Mouse (Mus musculus): ENCODE results near the gene Senp1. TPM values are rescaled to one million over a fixed set of nuclear protein-coding genes. Genes with fewer than 3 reads are reported as not detected.

Senp1 gene
- polyA plus RNA-seq, 1 experiment from 2014 or later, result 27.2 TPM

DNA sequence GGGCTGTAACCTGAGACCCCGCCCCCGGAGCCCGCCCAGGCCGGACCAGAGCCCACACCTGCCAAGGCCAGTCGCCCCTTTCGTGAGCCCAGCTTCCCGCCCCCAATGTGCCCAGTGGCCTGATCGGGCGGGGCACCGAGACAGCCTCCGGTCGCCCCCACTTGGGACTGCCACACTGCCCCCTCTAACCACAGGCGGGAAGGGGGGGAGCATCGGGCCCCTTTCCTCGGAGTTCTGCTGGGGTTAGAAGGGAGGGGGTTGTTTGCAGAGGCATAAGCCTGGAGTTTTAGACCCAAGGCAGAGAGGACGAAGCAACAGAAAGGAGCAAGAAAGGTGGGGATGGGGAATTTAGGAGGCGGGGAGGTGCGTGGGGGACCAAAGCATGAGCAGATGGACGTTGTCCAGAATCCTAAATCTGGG is 88.8 kb downstream of the Senp1 start:
- peak overlapping the region; percentile 86 for H3K27ac ChIP-seq (replicated peaks; ENCODE audit: low read depth, low read length)
- DNase-seq (no peak), ATAC-seq (ENCODE audit: low FRiP score, low TSS enrichment) (peak; percentile 18; the same call in 1 of the 2 replicates)
- peak overlapping the region; percentile 66 for H3K9ac ChIP-seq (replicated peaks; ENCODE audit: low read length)
- peak overlapping the region; percentile 90 for H3K4me2 ChIP-seq (ENCODE audit: low read length)
- H3K27me3 ChIP-seq (ENCODE audit: control insufficient read depth, insufficient read depth, low read length), result peaks cover 13% of the 10 kb centered on the region
- under 1% methylated on average over 19 of the region's 19 CpGs for WGBS
- H3K4me3 ChIP-seq (replicated peaks; ENCODE audit: low read depth, low read length), result peak overlapping the region; percentile 42
- no peaks in the 10 kb centered on the region for H3K36me3 ChIP-seq (ENCODE audit: control insufficient read depth, insufficient read depth, low read length)
- no peaks in the 10 kb centered on the region for H3K9me3 ChIP-seq (ENCODE audit: control insufficient read depth, low read length)
- H3K4me1 ChIP-seq (ENCODE audit: control insufficient read depth, insufficient read depth, low read length), result peaks cover 51% of the 10 kb centered on the region

DNA sequence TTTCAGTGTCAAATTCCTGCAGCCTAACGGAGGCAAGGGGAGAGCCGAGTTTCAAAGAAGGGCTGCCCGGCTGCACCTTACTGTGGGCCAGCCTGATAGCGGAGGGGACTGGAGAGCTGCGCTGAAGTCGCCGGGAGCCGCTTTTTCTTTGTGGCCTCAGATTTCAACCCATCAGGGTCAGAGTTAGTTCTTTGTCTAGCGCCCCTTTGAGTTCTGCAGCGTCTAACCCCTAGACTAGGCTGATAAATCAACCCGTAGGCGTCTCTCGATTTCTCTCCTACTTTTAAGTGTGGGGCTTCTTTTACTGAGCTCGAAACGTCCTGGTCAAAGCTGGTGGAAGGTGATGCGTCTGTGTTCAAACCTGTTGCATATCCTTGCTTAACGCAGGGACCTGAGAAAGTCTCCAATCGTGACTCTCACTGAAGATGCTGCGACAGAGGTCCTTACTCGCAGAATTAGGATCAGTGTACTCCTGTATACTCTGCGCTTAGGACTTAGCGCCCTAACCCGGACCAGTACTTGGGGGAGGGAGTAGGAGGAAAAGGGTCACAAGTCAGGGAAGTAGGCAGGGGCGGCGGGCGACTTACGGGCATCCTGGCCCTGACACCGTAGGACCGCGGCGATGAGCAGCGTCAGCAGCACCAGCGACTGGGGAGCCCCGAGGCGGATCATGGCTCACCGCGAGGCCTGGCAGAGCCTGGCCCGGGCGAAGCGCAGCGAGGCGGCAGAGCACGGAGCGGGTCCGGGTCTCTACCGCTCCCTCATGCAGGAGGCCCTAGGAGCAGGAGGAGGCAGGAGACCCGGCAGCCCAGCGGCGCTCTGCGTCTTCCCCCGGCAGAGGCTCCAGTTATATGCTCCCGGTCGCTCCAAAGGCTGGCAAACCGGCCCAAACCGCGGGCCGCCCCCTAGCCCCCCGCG is 89.5 kb downstream of the Senp1 start, which contains the start of gene Col2a1:
Col2a1 (minus strand) TSS at position 874 of the 918 bp plus-strand sequence.
- whole genome bisulfite sequencing, result under 1% methylated on average over 53 of the region's 59 CpGs
- Histone ChIP-seq H3K27me3 (ENCODE audit: control insufficient read depth, insufficient read depth, low read length) (peaks cover 13% of the 10 kb centered on the region), H3K27ac (replicated peaks; ENCODE audit: low read depth, low read length) (peak within 1 kb of the TSS; percentile 86), H3K9me3 (ENCODE audit: control insufficient read depth, low read length) (no peaks in the 10 kb centered on the region), H3K4me1 (ENCODE audit: control insufficient read depth, insufficient read depth, low read length) (peaks cover 56% of the 10 kb centered on the region), H3K4me3 (replicated peaks; ENCODE audit: low read depth, low read length) (peak within 1 kb of the TSS; percentile 42), H3K36me3 (ENCODE audit: control insufficient read depth, insufficient read depth, low read length) (no peaks in the 10 kb centered on the region), H3K9ac (replicated peaks; ENCODE audit: low read length) (peak within 1 kb of the TSS; percentile 66), H3K4me2 (ENCODE audit: low read length) (peak within 1 kb of the TSS; percentile 90)
- ATAC-seq (ENCODE audit: low FRiP score, low TSS enrichment), result peak; percentile 22; the same call in 1 of the 2 replicates
- DNase-seq, result peak; percentile 74

GRCm38 (mm10) chr15:98002991-98003821 is 90.3 kb downstream of the Senp1 start:
- H3K9me3 ChIP-seq (ENCODE audit: control insufficient read depth, low read length), result no peaks in the 10 kb centered on the region
- H3K4me1 ChIP-seq (ENCODE audit: control insufficient read depth, insufficient read depth, low read length), result peaks cover 56% of the 10 kb centered on the region
- peak overlapping the region; percentile 90 for H3K4me2 ChIP-seq (ENCODE audit: low read length)
- no peak for ATAC-seq (ENCODE audit: low FRiP score, low TSS enrichment)
- no peaks in the 10 kb centered on the region for H3K36me3 ChIP-seq (ENCODE audit: control insufficient read depth, insufficient read depth, low read length)
- H3K4me3 ChIP-seq (replicated peaks; ENCODE audit: low read depth, low read length), result peak overlapping the region; percentile 42
- peaks cover 13% of the 10 kb centered on the region for H3K27me3 ChIP-seq (ENCODE audit: control insufficient read depth, insufficient read depth, low read length)
- under 1% methylated on average over 42 of the region's 42 CpGs for WGBS
- H3K9ac ChIP-seq (replicated peaks; ENCODE audit: low read length), result peak overlapping the region; percentile 66
- peak overlapping the region; percentile 86 for H3K27ac ChIP-seq (replicated peaks; ENCODE audit: low read depth, low read length)
- peak; percentile 74 for DNase-seq

DNA sequence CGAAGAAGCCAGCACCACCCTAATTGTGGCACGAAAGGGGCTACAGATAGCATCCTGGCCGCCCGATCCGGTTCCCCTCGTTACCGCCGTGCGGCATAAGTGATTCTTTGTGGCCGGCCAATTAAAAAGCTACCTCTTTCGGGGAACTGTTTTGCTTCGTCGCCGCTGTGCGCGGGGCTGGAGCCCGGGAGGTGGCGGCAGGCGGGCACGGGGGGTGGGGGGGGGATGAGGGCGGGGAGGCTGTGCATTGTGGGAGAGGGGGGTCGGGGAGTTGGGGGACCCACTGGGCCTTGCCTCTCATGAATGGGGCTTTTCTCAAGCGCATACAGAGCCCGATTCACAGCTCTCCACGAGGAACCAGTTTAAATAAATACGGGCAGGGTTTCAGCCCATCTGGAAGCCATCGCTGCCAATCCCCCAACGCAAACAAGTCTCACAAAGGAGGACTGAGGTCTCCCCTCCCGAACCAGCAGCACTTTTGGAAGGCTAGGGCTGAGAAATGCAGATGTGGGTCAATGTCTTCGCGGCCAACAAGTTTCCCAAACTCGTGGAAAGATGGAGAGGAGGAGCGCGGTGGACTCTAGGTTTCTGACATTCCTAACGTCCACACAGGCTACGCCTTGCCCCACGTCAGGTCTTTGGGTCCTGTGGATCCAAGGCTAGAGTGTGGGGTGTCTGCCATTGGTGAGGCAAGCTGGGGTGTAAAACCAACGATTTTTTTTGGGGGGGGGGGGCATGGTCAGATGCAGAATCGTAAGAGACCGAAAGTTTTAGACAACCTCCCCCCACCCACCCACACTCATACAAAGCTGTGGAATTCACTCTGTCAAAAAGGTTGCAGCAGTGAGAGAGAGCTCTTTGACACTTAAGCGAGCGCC is 91.2 kb downstream of the Senp1 start:
- Histone ChIP-seq H3K27ac (replicated peaks; ENCODE audit: low read depth, low read length) (peak overlapping the region; percentile 86), H3K4me2 (ENCODE audit: low read length) (peak overlapping the region; percentile 90), H3K36me3 (ENCODE audit: control insufficient read depth, insufficient read depth, low read length) (no peaks in the 10 kb centered on the region), H3K27me3 (ENCODE audit: control insufficient read depth, insufficient read depth, low read length) (peaks cover 13% of the 10 kb centered on the region), H3K4me1 (ENCODE audit: control insufficient read depth, insufficient read depth, low read length) (peaks cover 56% of the 10 kb centered on the region), H3K4me3 (replicated peaks; ENCODE audit: low read depth, low read length) (peak overlapping the region; percentile 42), H3K9ac (replicated peaks; ENCODE audit: low read length) (peak overlapping the region; percentile 66), H3K9me3 (ENCODE audit: control insufficient read depth, low read length) (no peaks in the 10 kb centered on the region)
- WGBS, result under 1% methylated on average over 42 of the region's 42 CpGs
- ATAC-seq (ENCODE audit: low FRiP score, low TSS enrichment) (peak; percentile 47), DNase-seq (peak; percentile 79)

- DNase-seq, result peak; percentile 72
- ATAC-seq (ENCODE audit: low FRiP score, low TSS enrichment), result peak; percentile 18; the same call in 1 of the 2 replicates
- peak overlapping the region; percentile 66 for H3K9ac ChIP-seq (replicated peaks; ENCODE audit: low read length)
- peak overlapping the region; percentile 90 for H3K4me2 ChIP-seq (ENCODE audit: low read length)
- peak overlapping the region; percentile 86 for H3K27ac ChIP-seq (replicated peaks; ENCODE audit: low read depth, low read length)
- H3K4me3 ChIP-seq (replicated peaks; ENCODE audit: low read depth, low read length), result peak overlapping the region; percentile 42
- WGBS, result 1% methylated on average over 37 of the region's 37 CpGs
- H3K27me3 ChIP-seq (ENCODE audit: control insufficient read depth, insufficient read depth, low read length), result peaks cover 13% of the 10 kb centered on the region
- H3K36me3 ChIP-seq (ENCODE audit: control insufficient read depth, insufficient read depth, low read length), result no peaks in the 10 kb centered on the region
- H3K9me3 ChIP-seq (ENCODE audit: control insufficient read depth, low read length), result no peaks in the 10 kb centered on the region
- H3K4me1 ChIP-seq (ENCODE audit: control insufficient read depth, insufficient read depth, low read length), result peaks cover 56% of the 10 kb centered on the region
Measured at GRCm38 (mm10) chr15:98001321-98002112, 92.0 kb downstream of the Senp1 start.

GRCm38 (mm10) chr15:97999991-98000390 is 93.6 kb downstream of the Senp1 start:
- peaks cover 55% of the 10 kb centered on the region for H3K4me1 ChIP-seq (ENCODE audit: control insufficient read depth, insufficient read depth, low read length)

GRCm38 (mm10) chr15:97999546-97999945 is 94.0 kb downstream of the Senp1 start:
- Histone ChIP-seq H3K27ac (replicated peaks; ENCODE audit: low read depth, low read length) (no peak overlapping the region), H3K36me3 (ENCODE audit: control insufficient read depth, insufficient read depth, low read length) (no peaks in the 10 kb centered on the region), H3K9me3 (ENCODE audit: control insufficient read depth, low read length) (no peaks in the 10 kb centered on the region), H3K4me1 (ENCODE audit: control insufficient read depth, insufficient read depth, low read length) (peaks cover 50% of the 10 kb centered on the region), H3K27me3 (ENCODE audit: control insufficient read depth, insufficient read depth, low read length) (peaks cover 13% of the 10 kb centered on the region; the same call in 1 of the 2 replicates), H3K4me2 (ENCODE audit: low read length) (peak overlapping the region; percentile 6; the same call in 1 of the 2 replicates), H3K4me3 (replicated peaks; ENCODE audit: low read depth, low read length) (no peak overlapping the region), H3K9ac (replicated peaks; ENCODE audit: low read length) (no peak overlapping the region)
- 44% methylated on average over 13 of the region's 13 CpGs for WGBS
- DNase-seq (no peak), ATAC-seq (ENCODE audit: low FRiP score, low TSS enrichment) (no peak)

More at GRCm38 (mm10) chr15:97999991-98000390, 93.6 kb downstream of the Senp1 start:
- ATAC-seq (ENCODE audit: low FRiP score, low TSS enrichment) (no peak), DNase-seq (peak; percentile 38)
- Histone ChIP-seq H3K27me3 (ENCODE audit: control insufficient read depth, insufficient read depth, low read length) (peaks cover 13% of the 10 kb centered on the region), H3K9ac (replicated peaks; ENCODE audit: low read length) (no peak overlapping the region), H3K4me3 (replicated peaks; ENCODE audit: low read depth, low read length) (no peak overlapping the region), H3K36me3 (ENCODE audit: control insufficient read depth, insufficient read depth, low read length) (no peaks in the 10 kb centered on the region), H3K4me2 (ENCODE audit: low read length) (peak overlapping the region; percentile 90; the same call in 1 of the 2 replicates), H3K9me3 (ENCODE audit: control insufficient read depth, low read length) (no peaks in the 10 kb centered on the region), H3K27ac (replicated peaks; ENCODE audit: low read depth, low read length) (no peak overlapping the region)
- 17% methylated on average over 7 of the region's 7 CpGs for WGBS
